Mouse (Mus musculus): ENCODE measurements at regions not wholly inside any gene's neighbourhood (a gene's known extent, or its start where the extent isn't known, plus 50 kb on each side); places are given as distances from the start of the nearest gene placed in this dataset.
"Not testable (repeated sequence)": the region's sequence is repeated elsewhere in the genome, so short reads cannot be mapped to it uniquely, and the experiment has no call there.

GRCm38 (mm10) chr1:29737062-29737461 is 957.0 kb upstream of the Gm597 start:
- not testable (repeated sequence) for DNase-seq (ENCODE audit: low spot score)

GRCm38 (mm10) chr1:29731930-29732329 is 951.9 kb upstream of the Gm597 start:
- DNase-seq (ENCODE audit: low spot score) = peak; percentile 62
